Mouse (Mus musculus): ENCODE results near the gene Slc39a9. TPM values are rescaled to one million over a fixed set of nuclear protein-coding genes. Genes with fewer than 3 reads are reported as not detected.
A peak's percentile ranks its signal among the peaks of the same experiment; 100 is the strongest.

Slc39a9 gene
- total RNA-seq (2017): 14.7 and 18.6 TPM in 2 replicates

DNA sequence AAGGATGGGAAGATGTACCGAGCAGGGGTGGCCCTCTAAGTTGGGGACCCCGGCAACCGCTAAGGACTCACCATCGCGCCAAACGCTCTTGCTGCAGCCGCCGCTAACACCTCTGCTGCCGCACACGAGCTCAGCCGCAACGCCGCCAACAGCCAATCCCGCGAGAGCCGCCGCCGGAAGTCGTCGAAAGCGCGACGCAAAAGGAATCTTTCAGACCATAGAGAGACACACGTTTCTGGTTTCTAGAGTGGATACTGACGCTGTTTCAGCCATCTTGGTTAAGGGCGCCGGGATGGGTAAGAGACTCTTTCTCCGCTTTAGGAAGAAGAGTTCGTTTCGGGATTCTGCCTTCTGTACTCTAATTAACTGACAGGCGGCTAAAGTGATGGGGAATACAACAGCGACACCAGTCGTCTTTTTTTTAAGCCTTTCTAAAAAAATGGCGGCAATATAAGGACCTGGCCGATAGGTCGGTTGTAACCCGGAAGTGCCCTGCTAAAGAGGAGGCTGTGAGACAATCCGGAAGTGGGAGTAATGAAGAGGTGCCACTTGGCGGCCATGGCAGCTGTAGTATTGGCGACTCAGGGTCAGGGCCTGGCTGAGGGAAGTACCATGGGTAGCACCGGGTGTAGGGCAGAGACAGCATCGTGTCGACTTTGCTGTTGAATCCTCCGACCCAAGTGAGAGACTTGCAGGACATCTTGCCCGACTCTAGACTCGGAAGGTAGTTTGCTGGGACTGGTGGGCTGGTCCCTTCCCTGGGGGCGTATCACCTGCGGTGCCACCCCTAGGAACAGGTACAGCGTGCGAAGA lies at the start of gene Slc39a9, which contains the start of gene Erh:
Slc39a9 (plus strand) TSS at position 191 of the 813 bp plus-strand sequence.
Erh (minus strand) TSS at position 649 of the 813 bp plus-strand sequence.
- ATAC-seq (ENCODE audit: extremely low read depth, insufficient number of reproducible peaks, low FRiP score, poor library complexity, severe bottlenecking): peak; percentile 93

DNA sequence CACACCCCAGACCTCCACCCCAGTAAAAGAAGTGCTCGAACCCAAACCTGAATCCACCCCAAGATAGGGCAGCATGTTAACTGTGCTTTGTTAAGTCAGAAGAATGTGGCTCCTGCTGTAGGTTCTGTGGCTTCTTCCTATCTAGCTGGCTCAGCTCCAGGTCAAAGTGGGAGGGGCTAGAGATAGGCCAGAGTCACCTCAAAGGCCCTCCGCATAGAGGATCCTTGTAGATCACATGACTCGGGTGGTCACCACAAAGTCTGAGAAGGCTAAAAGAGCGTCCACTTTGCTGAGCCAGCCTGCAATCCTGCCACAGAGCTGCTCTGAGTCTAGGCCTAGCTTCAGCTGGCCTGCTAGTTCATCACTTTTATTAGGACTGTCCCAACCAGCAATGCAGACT lies 49.5 kb upstream of the Slc39a9 start:
- ATAC-seq (ENCODE audit: extremely low read depth, insufficient number of reproducible peaks, low FRiP score, poor library complexity, severe bottlenecking): no peak

DNA sequence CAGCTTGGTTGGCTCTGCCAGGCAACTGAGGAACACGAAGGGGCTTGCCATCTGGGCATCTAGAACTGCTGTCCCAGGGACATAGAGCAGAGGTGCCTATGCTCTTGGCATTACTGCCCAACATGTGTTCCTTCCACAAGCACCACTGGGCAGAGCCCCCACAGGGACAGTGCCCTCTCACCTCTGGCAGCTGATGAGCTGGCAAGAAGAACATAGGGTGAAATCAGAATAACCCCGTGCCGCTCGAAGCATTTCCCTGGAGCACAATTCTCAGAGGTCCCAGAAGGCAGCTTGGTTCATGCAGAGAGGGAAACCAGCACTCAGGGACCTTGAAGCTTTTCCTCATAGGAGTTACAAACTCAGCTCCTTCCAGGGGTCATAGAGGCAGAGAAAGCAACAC lies 48.9 kb upstream of the Slc39a9 start:
- ATAC-seq (ENCODE audit: extremely low read depth, insufficient number of reproducible peaks, low FRiP score, poor library complexity, severe bottlenecking): no peak

DNA sequence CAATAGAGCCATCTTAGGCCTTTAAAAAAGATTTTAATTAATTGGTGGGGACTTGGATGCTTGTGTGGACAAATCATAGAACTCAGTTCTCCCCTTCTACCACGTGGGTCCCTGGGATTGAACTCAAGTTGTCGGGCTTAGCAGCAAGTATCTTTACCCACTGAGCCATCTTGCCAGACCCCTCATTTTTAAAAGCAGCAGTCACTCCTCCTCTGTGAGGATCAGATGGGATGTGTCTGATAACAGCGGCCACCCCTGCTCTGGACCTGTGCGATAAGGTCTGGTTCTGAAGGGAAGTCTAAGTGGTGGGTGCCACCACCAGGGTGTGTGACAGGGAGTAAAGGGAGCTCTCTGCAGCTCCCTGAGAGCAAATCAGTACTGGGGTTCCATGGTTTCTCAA lies 48.1 kb upstream of the Slc39a9 start:
- ATAC-seq (ENCODE audit: extremely low read depth, insufficient number of reproducible peaks, low FRiP score, poor library complexity, severe bottlenecking): no peak

DNA sequence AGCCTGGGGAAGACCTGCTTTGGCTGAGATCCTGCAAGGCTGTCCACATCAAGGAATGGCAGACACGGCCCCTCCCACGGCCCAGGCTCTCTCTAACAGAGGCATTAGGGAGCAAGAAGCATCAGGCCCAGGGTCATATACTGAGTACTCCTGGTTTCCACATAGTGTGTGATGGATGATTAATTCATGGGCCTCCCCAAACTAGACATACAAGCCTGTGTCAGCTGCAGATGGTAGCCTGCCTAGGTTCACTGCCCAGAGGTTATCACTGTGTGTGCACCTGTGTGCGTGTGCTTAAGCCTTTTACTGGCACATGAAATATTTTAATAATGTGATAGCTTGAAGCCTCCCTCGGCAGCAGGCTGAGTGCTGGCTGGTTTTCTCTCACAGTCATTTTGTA lies 47.7 kb upstream of the Slc39a9 start:
- ATAC-seq (ENCODE audit: extremely low read depth, insufficient number of reproducible peaks, low FRiP score, poor library complexity, severe bottlenecking): no peak

DNA sequence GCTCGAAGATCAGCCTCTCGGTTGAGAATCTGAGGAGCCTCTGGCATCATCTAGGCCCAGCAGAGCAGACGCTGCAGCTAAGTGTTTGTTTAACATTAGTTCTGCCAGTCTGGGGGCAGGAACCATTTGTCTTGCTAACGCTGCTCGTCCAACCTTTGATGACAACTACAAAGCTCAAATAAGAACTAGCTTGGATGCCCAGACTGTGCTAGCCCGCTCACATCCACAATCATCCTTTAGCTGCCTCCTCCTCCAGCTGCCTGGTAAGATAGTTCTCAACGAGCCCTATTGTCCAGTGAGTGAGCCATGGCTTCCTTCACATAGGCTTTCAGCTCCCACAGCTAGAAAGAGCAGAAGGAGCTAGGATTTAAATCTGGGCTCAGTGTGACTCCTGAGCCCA lies 45.4 kb upstream of the Slc39a9 start:
- no peak for ATAC-seq (ENCODE audit: extremely low read depth, insufficient number of reproducible peaks, low FRiP score, poor library complexity, severe bottlenecking)

DNA sequence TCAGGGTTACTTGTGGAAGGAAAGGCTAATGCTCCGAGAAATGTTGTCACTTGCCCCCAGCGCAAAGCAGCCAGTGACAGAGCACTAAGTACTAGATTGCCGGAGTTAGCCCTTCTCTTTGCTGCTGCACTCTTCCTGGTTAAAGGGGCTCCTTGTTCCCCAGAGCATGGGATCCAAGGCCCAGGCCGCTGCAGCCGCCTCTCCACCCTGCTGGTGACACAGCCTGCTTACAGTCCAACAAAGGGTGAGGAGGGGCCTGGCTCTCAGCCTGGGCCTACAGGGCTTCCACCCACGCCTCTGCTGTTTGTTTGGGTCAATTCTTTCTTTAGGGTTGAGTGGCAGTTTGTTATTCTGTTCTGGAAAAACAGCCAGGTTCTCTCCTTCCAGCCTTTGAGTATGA lies 44.9 kb upstream of the Slc39a9 start:
- no peak for ATAC-seq (ENCODE audit: extremely low read depth, insufficient number of reproducible peaks, low FRiP score, poor library complexity, severe bottlenecking)

DNA sequence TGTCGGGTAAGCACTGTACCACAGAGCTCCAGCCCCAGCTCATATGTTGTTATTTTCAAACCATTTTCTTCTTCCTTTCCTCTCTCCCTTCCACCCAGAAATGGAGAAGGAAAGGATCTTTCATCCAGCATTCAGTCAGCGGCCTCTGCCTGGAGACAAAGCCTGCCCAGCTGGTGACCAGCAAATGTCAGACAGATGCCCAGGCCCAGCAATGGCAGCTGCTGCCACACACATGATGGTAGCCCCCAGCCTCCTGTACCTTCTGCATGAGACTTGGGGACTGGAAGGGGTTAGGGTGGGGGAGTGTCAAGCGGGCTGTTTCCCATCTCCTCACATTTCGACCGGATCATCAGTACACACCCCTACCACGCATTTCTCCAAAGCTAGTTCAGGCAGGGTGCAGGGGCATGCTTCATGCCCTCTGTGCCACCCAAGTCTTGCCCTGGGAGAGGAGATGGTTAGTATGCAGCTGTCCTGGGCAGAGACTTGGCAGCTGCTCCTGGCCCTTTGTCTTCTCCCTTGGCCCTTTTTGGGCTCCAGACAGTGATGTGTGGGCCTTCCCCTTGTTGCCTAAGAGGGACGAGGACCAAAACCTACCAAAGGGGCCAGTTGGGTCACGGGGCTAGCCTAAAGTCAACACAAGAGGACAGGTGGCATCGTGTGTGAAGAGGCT lies 42.0 kb upstream of the Slc39a9 start:
- ATAC-seq (ENCODE audit: extremely low read depth, insufficient number of reproducible peaks, low FRiP score, poor library complexity, severe bottlenecking): no peak

DNA sequence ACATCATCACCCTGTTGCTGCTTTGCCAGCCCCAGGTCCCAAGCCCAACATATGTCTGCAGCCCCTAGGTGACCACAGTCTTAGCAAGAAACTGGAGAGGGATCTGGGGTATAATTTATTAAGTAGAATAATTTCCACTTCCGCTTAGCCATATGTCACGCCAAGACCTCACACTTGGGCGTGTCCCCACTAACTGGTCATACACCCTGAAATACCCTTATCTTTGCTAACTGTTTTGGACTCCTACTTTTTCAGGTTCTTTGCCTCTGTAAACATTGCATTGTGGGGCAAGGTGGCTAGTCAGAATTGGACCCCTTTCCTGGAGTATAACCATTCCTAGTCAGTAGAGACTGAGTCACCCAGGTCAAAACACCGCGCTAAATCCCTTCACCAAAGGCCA lies 41.3 kb upstream of the Slc39a9 start:
- ATAC-seq (ENCODE audit: extremely low read depth, insufficient number of reproducible peaks, low FRiP score, poor library complexity, severe bottlenecking): no peak

DNA sequence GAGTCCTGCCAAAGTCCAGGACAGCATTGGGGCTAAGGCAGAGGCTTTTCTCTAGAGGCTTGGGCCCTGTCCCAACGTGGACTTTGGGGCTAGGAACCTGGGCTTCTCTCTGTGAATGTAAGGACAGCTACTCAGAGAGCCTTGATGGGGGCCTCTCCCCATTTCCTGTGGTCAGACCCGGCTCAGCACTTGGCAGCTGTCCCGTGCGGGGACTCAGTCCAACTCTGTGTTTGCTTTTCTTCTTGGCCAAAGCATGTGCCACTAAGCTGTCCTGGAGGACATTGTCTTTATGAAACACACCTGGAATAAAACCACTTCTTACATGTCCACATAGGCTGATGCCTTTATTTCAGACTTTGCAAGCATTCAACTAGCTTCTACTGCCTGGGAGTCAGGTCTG lies 40.1 kb upstream of the Slc39a9 start:
- ATAC-seq (ENCODE audit: extremely low read depth, insufficient number of reproducible peaks, low FRiP score, poor library complexity, severe bottlenecking): no peak

DNA sequence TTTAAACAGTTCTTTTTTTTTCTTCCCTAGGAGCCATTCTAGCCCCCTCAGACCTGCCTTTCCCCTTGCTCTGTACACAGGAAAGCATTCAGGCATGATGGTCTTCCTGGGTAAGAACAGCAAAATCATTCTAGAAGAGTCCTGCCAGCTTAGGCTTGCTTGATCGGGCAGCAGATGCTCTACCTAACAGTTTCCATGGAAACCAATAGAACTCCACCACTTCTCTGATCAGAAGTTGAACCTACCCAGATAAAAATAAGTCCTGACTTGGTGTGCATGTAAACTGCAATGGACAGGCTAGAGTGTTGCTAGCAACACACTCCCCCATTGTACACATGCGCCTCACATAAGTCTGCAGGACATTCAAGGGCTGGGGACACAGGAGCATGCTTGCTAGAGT lies 39.5 kb upstream of the Slc39a9 start:
- no peak for ATAC-seq (ENCODE audit: extremely low read depth, insufficient number of reproducible peaks, low FRiP score, poor library complexity, severe bottlenecking)

DNA sequence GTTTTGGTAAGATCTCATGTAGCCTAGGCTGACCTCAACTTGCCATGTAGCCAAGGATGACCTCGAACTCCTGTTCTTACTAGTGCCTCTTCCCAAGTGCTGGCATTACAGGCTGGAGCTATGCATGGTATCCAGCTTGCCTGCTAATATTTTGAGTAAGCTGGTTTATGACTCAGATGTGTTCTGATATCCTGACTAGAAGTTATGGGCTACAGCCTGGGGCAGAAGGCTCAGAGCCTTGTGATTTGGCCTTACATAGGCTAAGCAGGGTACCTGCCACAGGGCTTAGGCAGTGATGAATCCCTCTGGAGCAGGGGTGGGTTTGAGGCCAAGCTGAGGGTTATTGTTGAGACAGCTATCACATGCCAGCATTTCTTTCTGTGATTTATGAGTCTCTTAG lies 35.1 kb upstream of the Slc39a9 start:
- no peak for ATAC-seq (ENCODE audit: extremely low read depth, insufficient number of reproducible peaks, low FRiP score, poor library complexity, severe bottlenecking)

DNA sequence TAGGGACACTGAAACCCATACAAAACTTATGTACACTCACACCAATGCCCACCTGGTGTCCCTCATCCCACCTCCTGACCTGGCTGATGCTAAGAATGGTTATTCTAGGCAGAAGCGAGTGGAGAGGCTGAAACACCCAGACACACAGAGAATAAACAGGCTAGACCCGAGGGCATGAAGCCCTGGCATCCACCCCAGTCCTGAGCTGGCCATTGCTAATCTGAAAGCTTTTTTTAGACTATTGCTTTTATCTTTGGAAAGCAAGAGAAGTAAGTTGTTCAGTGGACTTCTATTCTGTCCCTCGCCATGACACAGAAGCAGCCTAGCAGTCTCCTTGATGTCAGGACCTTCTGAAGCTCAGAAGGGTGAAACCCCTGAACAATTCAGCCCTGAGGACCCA lies 33.8 kb upstream of the Slc39a9 start:
- ATAC-seq (ENCODE audit: extremely low read depth, insufficient number of reproducible peaks, low FRiP score, poor library complexity, severe bottlenecking): no peak

DNA sequence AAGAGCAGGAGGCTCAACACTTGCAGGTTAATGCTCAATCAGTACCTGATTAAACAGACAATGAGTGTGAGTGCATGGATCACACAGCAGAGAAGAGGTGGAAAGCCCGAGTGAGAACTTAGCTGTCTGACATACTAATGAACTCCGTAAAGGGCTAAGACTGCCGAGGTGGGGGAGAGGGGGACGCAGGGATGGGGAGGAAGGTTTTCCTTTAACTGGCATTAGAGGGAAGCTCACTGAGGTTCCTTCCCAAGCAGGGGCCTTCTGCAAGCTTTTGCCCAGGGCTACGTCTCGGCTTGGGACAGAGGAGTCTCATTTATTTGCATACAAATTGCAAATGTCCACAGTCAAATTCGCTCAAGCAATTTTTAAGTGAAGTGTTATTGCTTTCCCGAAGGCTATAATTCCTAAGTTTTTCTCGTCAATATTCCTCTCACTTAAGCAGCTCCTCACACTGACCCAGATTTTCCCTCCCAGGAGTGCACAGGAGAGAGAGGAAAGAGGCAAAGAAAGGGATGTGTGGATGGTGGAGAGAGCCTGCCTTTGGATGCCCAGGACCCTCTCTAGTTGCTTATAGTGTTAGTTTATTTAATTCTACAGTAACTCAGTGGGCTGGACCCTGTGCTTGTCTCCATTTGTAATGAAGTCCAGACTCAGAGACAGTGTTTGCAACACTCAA lies 31.4 kb upstream of the Slc39a9 start:
- ATAC-seq (ENCODE audit: extremely low read depth, insufficient number of reproducible peaks, low FRiP score, poor library complexity, severe bottlenecking): no peak

DNA sequence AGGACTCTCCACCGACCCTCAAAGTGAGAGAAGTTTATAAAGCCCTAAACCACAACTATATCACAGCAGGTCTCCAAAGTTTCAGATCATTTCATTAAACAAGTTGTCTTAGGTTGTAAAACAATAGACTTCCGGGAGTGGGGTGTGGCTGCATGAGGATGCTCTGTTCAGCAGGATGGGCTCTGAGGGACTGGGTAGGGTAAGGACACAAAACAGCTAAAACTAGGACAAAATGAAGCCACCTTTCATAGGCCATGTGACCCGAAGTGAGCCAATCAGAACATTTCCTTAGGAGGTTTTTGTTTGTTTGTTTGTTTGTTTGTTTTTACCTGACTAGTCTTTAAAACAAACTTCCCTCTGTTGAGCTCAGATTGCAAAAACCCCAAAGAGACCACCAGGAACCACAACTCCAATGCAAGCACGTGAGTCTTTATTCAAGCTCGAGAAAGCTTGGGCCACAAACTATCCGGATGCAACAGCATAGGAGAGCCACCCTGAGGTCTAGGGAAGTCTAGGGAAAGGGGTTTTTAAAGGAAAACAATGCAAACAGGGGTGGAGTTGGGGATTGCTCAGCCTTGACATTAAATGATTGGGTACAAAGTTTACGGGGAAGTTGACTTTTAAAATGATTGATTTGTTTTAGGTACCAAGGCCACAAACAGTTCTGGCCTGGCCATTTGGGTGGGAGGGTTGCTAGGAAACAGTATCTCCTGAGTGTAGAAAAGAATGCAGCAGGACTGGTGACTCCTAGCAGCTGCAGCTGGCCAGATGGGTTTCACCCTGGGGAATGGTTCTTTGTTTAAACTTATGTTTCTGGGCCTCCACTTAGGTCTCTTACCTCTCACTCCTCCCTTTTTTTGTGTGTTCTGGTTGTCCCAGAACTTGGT lies 28.1 kb upstream of the Slc39a9 start:
- no peak for ATAC-seq (ENCODE audit: extremely low read depth, insufficient number of reproducible peaks, low FRiP score, poor library complexity, severe bottlenecking)

DNA sequence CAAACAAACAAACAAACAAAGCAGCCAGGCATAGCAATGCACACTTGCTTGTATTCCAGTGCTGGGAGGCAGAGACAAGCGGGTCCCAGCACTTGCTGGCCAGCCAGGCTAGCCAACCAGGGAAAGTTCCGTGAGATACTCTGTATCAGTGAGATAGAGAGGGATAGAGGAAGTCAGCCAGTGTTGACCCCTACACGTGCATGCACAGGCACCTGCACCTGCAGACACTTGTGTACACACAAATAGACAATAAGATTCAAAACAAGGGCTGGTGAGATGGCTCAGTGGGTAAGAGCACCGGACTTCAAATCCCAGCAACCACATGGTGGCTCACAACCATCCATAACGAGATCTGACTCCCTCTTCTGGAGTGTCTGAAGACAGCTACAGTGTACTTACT lies 23.2 kb upstream of the Slc39a9 start:
- no peak for ATAC-seq (ENCODE audit: extremely low read depth, insufficient number of reproducible peaks, low FRiP score, poor library complexity, severe bottlenecking)

DNA sequence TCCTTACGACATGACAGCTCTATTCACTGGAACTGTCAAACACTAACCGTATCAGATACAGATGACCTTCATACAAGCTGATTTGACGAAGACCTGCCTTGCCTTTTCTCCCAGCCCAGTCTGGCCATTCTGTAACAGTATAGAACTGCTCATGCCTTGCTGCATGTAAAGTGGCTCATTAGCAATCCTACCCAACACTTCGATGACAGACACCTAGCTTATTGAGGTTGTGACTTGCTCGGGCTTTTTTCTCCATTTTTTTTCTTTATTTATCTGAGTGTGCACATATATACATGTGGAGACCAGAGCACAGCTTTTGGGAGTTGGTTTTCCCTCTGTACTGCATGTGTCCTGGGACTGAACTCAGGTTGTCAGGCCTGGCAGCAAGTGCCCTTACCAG lies 11.9 kb upstream of the Slc39a9 start:
- ATAC-seq (ENCODE audit: extremely low read depth, insufficient number of reproducible peaks, low FRiP score, poor library complexity, severe bottlenecking): no peak

DNA sequence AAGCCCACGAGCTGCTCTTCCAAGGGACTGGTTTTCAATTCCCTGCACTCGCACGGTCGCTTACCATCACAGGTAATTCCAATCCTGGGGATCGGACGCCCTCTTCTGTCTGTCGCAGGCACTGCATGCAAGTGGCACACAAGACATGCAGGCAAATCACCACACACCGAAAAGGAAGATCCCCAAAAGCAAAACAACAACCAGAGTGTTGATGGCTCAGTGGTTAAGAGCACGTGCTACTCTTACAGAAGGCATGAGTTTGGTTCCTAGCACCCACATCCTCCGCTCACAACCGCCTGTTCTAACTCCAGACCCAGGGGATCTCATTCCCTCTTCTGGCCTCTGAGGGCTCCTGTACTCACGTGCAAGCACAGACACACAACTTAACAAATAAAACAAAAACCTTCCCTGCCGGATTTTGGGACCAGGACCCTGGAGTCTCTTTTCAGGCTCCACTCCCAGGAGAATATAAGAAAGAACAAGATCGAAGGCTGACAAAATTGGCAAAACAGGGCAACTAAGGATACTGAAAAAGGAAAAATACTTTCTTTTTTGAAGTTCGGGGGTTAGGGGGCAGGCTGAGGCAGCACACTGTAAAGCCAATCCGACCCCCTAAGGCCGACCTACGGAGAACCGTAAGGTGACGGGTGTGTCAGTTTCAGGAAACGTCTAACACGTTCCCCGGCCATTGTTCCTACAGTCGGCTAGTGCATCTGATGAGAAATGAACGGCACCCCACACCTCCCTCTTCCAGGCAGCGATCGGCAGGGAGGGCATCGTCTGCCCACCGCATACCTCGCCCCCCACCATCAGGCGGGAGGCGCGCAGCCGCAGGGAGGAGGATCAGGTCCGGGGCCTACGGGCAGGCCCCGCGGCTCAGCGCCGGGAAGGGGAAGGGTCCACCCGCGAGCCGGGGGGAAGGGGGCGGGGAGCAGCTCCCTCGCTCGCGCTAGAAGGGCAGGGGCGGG lies 674 bp upstream of the Slc39a9 start:
- ATAC-seq (ENCODE audit: extremely low read depth, insufficient number of reproducible peaks, low FRiP score, poor library complexity, severe bottlenecking): peak; percentile 23; the same call in 1 of the 2 replicates
